Comparison of ENCODE assay signal across 8 mouse cellular contexts in the genomic region with DNA sequence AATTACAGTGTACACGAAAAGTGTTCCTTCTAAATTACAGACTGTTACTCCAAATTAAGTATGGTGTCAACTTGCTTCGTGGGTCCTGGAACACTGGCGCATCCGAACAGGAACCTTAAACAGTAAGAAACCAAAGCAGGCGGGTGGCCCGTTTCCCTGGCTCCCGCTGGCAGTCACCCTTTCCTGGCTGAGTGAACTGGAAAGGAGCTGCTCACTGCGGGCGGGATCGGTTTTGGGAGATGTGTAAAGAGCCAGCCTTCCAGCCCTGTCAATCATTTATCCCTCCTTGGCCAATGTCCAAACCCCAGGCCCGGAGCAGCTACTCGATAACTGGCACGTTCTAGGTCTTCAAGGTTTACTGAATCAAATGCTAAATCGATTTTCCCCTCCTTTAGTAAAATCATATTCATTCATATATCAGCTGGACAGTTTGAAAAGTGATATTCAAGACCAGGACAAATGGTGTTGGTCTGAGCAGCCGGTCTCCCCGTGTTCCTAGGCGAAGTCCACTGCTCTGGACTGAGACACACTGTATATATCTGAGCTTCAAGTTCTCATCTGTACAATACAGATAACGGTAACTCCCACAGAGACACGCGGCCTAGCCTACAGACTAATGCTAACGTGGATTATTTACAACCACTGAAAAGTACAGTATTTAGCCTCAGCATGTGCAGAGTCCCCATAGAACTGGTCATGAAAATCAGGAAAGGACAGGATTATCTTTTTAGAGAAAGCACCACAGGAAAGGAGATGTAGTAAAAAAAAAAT. TPM values are rescaled to one million over a fixed set of nuclear protein-coding genes. Genes with fewer than 3 reads are reported as not detected.
DNase-seq lines count a peak whose midpoint lies in the region; ATAC-seq and TF ChIP-seq lines count a peak whose summit lies in the region.

No protein-coding gene starts in this region.

- no peaks in the 10 kb centered on the region for H3K9me3 ChIP-seq in kidney, postnatal 0 days (replicated peaks; ENCODE audit: low read length)

- peak; percentile 3 for DNase-seq in adrenal gland, postnatal 14 days
- DNase-seq in adrenal gland, adult 18-20 months (ENCODE audit: low spot score in 2 of 2), result no peak
- DNase-seq in right cerebral cortex, postnatal 10 days (ENCODE audit: low spot score in 2 of 2), result peak; percentile 49 to 50
- DNase-seq in right cerebral cortex, postnatal 25 days, result no peak
- no peak for DNase-seq in kidney, postnatal 0 days (ENCODE audit: low spot score)
- DNase-seq in spleen, postnatal 14 days (ENCODE audit: low spot score in 2 of 2), result peak; percentile 12 to 23
- DNase-seq in layer of hippocampus, adult 8-10 months (ENCODE audit: low spot score in 2 of 2), result no peak
- no peak for DNase-seq in layer of hippocampus, adult 9-10 months (ENCODE audit: low spot score)

- 0 out of 2 replicates have a peak, but pooled peaks cover under 1% of the 10 kb centered on the region for H3K36me3 ChIP-seq in kidney, postnatal 0 days (ENCODE audit: insufficient read depth, low read length)

- H3K27ac ChIP-seq in kidney, postnatal 0 days, result peak overlapping the region; percentile 80

- no peak overlapping the region for H3K9ac ChIP-seq in kidney, postnatal 0 days (ENCODE audit: low read depth, low read length)

- H3K4me3 ChIP-seq in kidney, postnatal 0 days (replicated peaks; ENCODE audit: low read depth, low read length), result no peak overlapping the region

- H3K27me3 ChIP-seq in kidney, postnatal 0 days (ENCODE audit: insufficient read depth, low read length), result no peaks in the 10 kb centered on the region

- ATAC-seq in kidney, postnatal 0 days (replicated peaks; ENCODE audit: low FRiP score, low read depth), result peak; percentile 26; the same call in 1 of the 2 replicates

- TF ChIP-seq CTCF in kidney, postnatal 0 days (IDR thresholded peaks at IDR 0.05; ENCODE audit: low read depth), result no peak

- H3K4me2 ChIP-seq in kidney, postnatal 0 days (ENCODE audit: low read length), result peak overlapping the region; percentile 28; the same call in 1 of the 2 replicates

- H3K4me1 ChIP-seq in kidney, postnatal 0 days (replicated peaks; ENCODE audit: insufficient read depth, low read length), result peaks cover 4% of the 10 kb centered on the region; the same call in 1 of the 2 replicates

- 56% methylated on average over 21 of the region's 21 CpGs for WGBS in kidney, postnatal 0 days

RNA-seq across cellular contexts. Expression of gene Bag2, which starts 2.4 kb away (rescaled TPM):
- total RNA-seq in adrenal gland, postnatal 14 days (2021), result 17.8 and 18.7 TPM in 2 replicates
- 10 to 100 TPM; 15.7 to 17.9 TPM for total RNA-seq in adrenal gland, adult 18-20 months (2021)
- 76.9 and 81.0 TPM in 2 replicates for polyA plus RNA-seq in kidney, postnatal 0 days (2015; fragmentation: Nextera tagmentation; extraction: Ambion mirVana)
- 10 to 100 TPM in 2 of 4 experiments, 1 to 10 TPM in 2; 8.5 to 10.5 (median 9.5) TPM for total RNA-seq in layer of hippocampus, adult 8-10 months (2022)

RNA-seq across cellular contexts. Expression of gene Rab23, which starts 35.5 kb away (rescaled TPM):
- 12.0 and 15.2 TPM in 2 replicates for total RNA-seq in adrenal gland, postnatal 14 days (2021)
- 10 to 100 TPM in 1 of 2 experiments, 1 to 10 TPM in 1; 8.3 to 13.5 TPM for total RNA-seq in adrenal gland, adult 18-20 months (2021)
- 17.9 and 18.4 TPM in 2 replicates for polyA plus RNA-seq in kidney, postnatal 0 days (2015; fragmentation: Nextera tagmentation; extraction: Ambion mirVana)
- 10 to 100 TPM; 28.1 to 35.6 (median 33.3) TPM for total RNA-seq in layer of hippocampus, adult 8-10 months (2022)

RNA-seq across cellular contexts. Expression of gene Zfp451, which starts 59.2 kb away (rescaled TPM):
- 31.6 and 33.2 TPM in 2 replicates for total RNA-seq in adrenal gland, postnatal 14 days (2021)
- 10 to 100 TPM; 30.8 to 32.8 TPM for total RNA-seq in adrenal gland, adult 18-20 months (2021)
- polyA plus RNA-seq in kidney, postnatal 0 days (2015; fragmentation: Nextera tagmentation; extraction: Ambion mirVana), result 15.5 and 16.2 TPM in 2 replicates
- 10 to 100 TPM; 45.9 to 62.3 (median 54.0) TPM for total RNA-seq in layer of hippocampus, adult 8-10 months (2022)

Comparison
In these comparisons a context has a peak if more than half of its experiments do, and no peak if none do; other contexts are left out.
1. DNase-seq: peak in adrenal gland, postnatal 14 days (single experiment), right cerebral cortex, postnatal 10 days (2 of 2) and spleen, postnatal 14 days (2 of 2); none in adrenal gland, adult 18-20 months (0 of 2), right cerebral cortex, postnatal 25 days (single experiment), kidney, postnatal 0 days (single experiment), layer of hippocampus, adult 8-10 months (0 of 2) and layer of hippocampus, adult 9-10 months (single experiment).